Mouse (Mus musculus) macrophage (primary cell): ENCODE measurements around the gene Nploc4. TPM values are rescaled to one million over a fixed set of nuclear protein-coding genes. Genes with fewer than 3 reads are reported as not detected.
A peak's percentile ranks its signal among the peaks of the same experiment; 100 is the strongest.
"Not testable (repeated sequence)": the region's sequence is repeated elsewhere in the genome, so short reads cannot be mapped to it uniquely, and the experiment has no call there.

ENCODE experiments used
- H3K27ac ChIP-seq: fragments of 350-480 bp; formaldehyde crosslinking; 2 replicates; pipeline ENCODE4 v1.9.0; 2021
- H3K36me3 ChIP-seq: fragments of 350-480 bp; formaldehyde crosslinking; 2 replicates; pipeline ENCODE4 v1.9.0; 2021; ENCODE audit errors: inconsistent target
- H3K4me3 ChIP-seq: fragments of 350-480 bp; formaldehyde crosslinking; 2 replicates; pipeline ENCODE4 v1.9.0; 2021; ENCODE audit errors: inconsistent target
- H3K79me2 ChIP-seq: fragments of 350-480 bp; formaldehyde crosslinking; 2 replicates; pipeline ENCODE4 v1.9.0; 2021; ENCODE audit errors: inconsistent target
- WGBS: methylation state at CpG from one replicate; pipeline ENCODE4 v1.1.7; 2026; ENCODE audit warnings: inconsistent platforms; ENCODE audit not compliant: missing documents; 5-methylcytosine and 5-hydroxymethylcytosine counted together
- polyA plus RNA-seq: library from polyadenylated mRNA; stranded (reverse); fragments of 250-400 nt; gene quantifications from 3 replicates; pipeline ENCODE4 v1.2.4, GENCODE M21; 2018; ENCODE audit warnings: inconsistent platforms

The Nploc4 gene
- polyA plus RNA-seq, 1 experiment from 2014 or later = 45.8 TPM

- H3K4me3 ChIP-seq = no peak overlapping the region
- no peaks in the 10 kb centered on the region for H3K36me3 ChIP-seq
- no peaks in the 10 kb centered on the region for H3K79me2 ChIP-seq
- no peak overlapping the region for H3K27ac ChIP-seq
- 95% methylated on average over 6 of the region's 6 CpGs for WGBS
These were observed 78.1 kb downstream of the Nploc4 start for GRCm38 (mm10) chr11:120359391-120359790.

- Histone ChIP-seq H3K27ac (no peak overlapping the region), H3K79me2 (no peaks in the 10 kb centered on the region), H3K4me3 (no peak overlapping the region), H3K36me3 (no peaks in the 10 kb centered on the region)
- WGBS = 31% methylated on average over 10 of the region's 10 CpGs
These were observed 79.6 kb downstream of the Nploc4 start for GRCm38 (mm10) chr11:120357791-120358401.

GRCm38 (mm10) chr11:120356900-120357299 is 80.6 kb downstream of the Nploc4 start:
- H3K36me3 ChIP-seq = no peaks in the 10 kb centered on the region
- no peak overlapping the region for H3K27ac ChIP-seq
- 96% methylated on average over 4 of the region's 4 CpGs for WGBS

GRCm38 (mm10) chr11:120356319-120356840 is 81.1 kb downstream of the Nploc4 start:
- no peak overlapping the region for H3K27ac ChIP-seq
- 93% methylated on average over 15 of the region's 15 CpGs for WGBS
- H3K4me3 ChIP-seq = no peak overlapping the region
- no peaks in the 10 kb centered on the region for H3K36me3 ChIP-seq
- peaks cover 8% of the 10 kb centered on the region; the same call in 1 of the 2 replicates for H3K79me2 ChIP-seq

More at GRCm38 (mm10) chr11:120356900-120357299, 80.6 kb downstream of the Nploc4 start:
- Histone ChIP-seq H3K79me2 (peaks cover 3% of the 10 kb centered on the region; the same call in 1 of the 2 replicates), H3K4me3 (no peak overlapping the region)

GRCm38 (mm10) chr11:120355277-120356039 is 82.0 kb downstream of the Nploc4 start:
- WGBS = 73% methylated on average over 5 of the region's 5 CpGs
- Histone ChIP-seq H3K27ac (peak overlapping the region; percentile 92; the same call in 1 of the 2 replicates), H3K4me3 (no peak overlapping the region)

DNA sequence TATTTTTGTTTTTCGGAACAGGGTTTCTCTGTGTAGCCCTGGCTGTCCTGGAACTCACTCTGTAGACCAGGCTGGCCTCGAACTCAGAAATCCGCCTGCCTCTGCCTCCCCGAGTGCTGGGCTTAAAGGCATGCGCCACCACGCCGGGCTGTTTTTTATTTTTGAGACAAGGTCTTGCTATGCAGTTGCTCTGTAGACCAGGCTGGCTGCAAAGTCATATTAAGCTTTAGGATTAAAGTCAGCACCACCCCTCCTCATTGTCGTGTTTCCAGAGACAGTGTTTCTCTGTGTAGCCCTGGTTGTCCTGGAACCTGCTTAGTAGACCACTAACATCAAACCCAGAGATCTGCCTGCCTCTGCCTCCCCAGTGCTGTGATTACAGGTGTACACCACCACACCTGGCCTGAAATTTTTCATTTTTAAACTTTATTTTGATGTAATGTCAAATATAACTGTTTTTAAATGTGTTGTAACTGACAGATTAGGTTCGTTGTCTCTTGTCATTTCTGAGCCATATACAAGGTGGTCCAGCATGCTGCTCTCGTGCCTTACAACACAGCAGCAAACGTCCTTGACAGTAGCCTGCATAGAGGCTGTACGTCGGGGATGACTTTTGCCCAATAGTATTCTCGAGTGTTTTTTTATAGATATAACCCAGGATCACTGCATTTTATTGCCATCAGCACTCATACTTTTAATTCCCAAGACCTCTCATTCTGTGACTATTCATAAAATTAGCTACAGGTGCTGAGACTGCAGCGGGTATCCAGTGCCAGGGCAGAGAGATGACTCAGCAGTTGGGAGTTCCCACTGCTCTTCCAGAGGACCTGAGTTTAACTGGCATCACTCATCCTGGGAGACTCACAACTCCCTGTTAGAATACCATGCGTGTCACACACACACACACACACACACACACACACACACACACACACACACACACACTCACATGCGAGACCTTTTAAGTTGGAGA is 82.9 kb downstream of the Nploc4 start:
- Histone ChIP-seq H3K79me2 (peaks cover 13% of the 10 kb centered on the region; the same call in 1 of the 2 replicates), H3K4me3 (no peak overlapping the region), H3K27ac (peak overlapping the region; percentile 92), H3K36me3 (no peaks in the 10 kb centered on the region)
- 83% methylated on average over 17 of the region's 17 CpGs for WGBS

More at GRCm38 (mm10) chr11:120355277-120356039, 82.0 kb downstream of the Nploc4 start:
- Histone ChIP-seq H3K79me2 (peaks cover 12% of the 10 kb centered on the region; the same call in 1 of the 2 replicates), H3K36me3 (no peaks in the 10 kb centered on the region)

- no peaks in the 10 kb centered on the region for H3K36me3 ChIP-seq
- no peak overlapping the region for H3K4me3 ChIP-seq
- H3K79me2 ChIP-seq = peaks cover 22% of the 10 kb centered on the region; the same call in 1 of the 2 replicates
- H3K27ac ChIP-seq = peak overlapping the region; percentile 92
- WGBS = 1% methylated on average over 26 of the region's 26 CpGs
These were observed 83.8 kb downstream of the Nploc4 start for GRCm38 (mm10) chr11:120353500-120354303.

- Histone ChIP-seq H3K4me3 (no peak overlapping the region; the same call in 1 of the 2 replicates), H3K36me3 (no peaks in the 10 kb centered on the region), H3K27ac (peak overlapping the region; percentile 92), H3K79me2 (peaks cover 25% of the 10 kb centered on the region)
- 39% methylated on average over 13 of the region's 13 CpGs for WGBS
These were observed 84.8 kb downstream of the Nploc4 start for GRCm38 (mm10) chr11:120352571-120353290.

DNA sequence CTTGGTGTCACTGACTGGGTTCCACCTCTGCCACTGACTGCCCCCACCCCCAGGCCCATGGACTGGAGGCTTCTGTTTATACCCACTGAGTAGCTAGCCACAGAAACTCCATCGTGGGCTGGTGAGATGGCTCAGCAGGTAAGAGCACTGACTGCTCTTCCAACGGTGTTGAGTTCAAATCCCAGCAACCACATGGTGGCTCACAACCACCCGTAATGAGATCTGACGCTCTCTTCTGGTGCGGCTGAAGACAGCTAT is 85.5 kb downstream of the Nploc4 start:
- not testable (repeated sequence) for H3K4me3 ChIP-seq, H3K36me3 ChIP-seq
- H3K79me2 ChIP-seq = peaks cover 32% of the 10 kb centered on the region
- H3K27ac ChIP-seq = peak overlapping the region; percentile 92
- WGBS = 82% methylated on average over 5 of the region's 5 CpGs

DNA sequence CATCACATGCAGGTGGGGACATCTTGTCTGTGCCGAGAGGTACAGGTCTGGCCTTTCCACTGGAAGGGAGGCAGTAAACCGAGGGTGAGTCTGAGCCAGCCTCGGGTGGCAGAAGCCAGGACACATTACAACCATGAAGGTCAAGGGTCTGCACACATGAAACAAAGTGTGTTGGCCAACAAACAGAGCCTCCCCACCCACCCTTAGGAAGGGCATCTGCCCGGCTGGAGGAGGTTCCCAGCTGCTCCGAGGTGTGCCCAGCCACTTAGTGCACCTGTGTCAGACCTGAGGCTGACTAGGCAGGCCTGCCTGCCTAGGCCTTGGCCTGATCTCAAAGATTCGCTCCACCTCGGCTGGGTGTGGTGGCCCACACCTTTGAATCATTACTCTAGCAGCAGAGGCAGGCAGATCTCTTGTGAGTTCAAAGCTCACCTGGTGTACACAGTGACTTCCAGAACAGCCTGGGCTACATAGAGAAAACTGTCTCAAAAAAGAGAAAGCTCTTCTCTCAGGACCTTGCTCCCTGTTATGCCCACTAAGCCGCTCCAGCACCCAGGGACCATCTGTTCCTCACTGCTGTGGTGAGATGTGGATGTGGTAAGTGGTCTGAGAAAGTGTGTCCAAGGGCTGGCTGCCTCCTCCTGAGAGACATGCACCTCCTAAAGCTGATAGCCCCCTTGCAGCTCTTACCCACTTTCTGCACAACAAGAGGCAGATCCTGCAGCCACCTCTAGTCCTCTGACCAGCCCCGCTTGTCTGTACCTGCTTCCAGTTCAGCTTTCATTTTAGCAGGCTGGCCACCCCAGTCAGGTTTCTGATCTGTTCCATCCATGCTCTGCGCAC is 86.0 kb downstream of the Nploc4 start:
- WGBS = 89% methylated on average over 10 of the region's 10 CpGs
- peaks cover 36% of the 10 kb centered on the region for H3K79me2 ChIP-seq
- H3K36me3 ChIP-seq = no peaks in the 10 kb centered on the region
- H3K27ac ChIP-seq = peak overlapping the region; percentile 92
- H3K4me3 ChIP-seq = peak overlapping the region; percentile 26; the same call in 1 of the 2 replicates

- Histone ChIP-seq H3K4me3 (peak overlapping the region; percentile 26), H3K27ac (peak overlapping the region; percentile 92), H3K36me3 (no peaks in the 10 kb centered on the region), H3K79me2 (peaks cover 39% of the 10 kb centered on the region)
- 35% methylated on average over 11 of the region's 11 CpGs for WGBS
These were observed 86.8 kb downstream of the Nploc4 start for GRCm38 (mm10) chr11:120350711-120351110.

DNA sequence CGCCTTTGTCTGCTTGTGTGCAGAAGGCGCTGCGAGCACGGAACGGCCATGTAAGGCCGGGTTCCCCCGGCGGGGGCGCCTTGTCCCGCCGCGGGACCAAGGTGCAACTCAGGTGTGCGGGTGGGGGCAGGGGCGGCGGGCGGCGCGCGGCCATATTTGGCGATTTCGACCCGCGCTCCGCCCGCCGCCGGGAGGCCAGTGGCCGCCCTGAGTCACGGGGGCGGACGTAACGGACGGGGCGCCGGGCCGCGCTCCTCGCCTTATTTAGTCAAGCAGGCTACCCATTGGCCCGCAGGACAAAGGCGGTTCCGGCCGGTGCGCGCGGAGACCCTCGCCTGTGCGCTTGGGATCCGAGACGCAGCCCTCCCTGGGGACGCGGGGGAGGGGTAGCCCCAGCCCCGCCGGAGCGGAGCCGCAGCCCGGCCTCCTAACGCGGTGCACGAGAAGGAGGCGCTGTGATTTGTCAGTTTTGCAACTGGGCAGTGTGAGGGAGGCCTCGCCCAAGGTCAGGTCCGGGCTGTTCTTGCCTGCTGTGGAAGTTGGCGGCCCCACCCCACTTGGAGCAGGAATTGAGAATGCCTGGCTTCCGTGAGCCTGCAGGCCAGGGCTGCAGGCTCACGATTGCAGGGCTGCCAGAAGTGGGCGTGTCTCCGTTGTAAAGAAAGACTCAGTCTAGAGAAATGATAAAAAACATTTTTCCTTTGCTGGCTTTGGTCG is 87.4 kb downstream of the Nploc4 start:
- Histone ChIP-seq H3K27ac (peak overlapping the region; percentile 98), H3K4me3 (peak overlapping the region; percentile 85), H3K36me3 (no peaks in the 10 kb centered on the region), H3K79me2 (peaks cover 39% of the 10 kb centered on the region)
- under 1% methylated on average over 46 of the region's 68 CpGs for WGBS
